In the genomic region with DNA sequence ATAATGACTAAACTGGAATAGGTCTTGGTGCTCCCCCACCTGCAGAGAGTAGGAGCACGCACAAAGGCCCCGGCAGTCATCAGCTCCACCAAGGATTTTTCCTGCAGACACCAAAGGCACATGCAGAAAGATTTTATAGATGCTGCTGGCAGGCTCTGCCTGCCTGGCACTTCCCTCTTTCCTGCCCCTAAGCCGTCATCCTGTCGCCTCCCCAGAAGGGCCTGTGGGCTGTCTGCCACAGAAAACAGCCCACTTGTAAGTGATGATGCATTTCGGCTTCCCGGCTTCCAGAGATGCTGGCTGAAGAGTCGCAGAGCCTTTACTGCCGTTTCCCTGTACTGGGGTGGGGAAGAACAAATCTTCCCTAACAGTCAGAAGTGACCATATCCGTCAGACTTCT, we compare ENCODE assay signal across 10 mouse cellular contexts.
DNase-seq lines count a peak whose midpoint lies in the region; ATAC-seq lines count a peak whose summit lies in the region.
"Had no signal": no experiment of that assay in that cellular context is flagged by ENCODE, and none has a peak within 500 bp of the region (broad histone marks: within the 10 kb centered on the region; RNA-seq: fewer than 3 reads in every experiment).

No protein-coding gene starts in this region.

- no peak overlapping the region for H3K4me2 ChIP-seq in heart, embryonic 14.5 days (ENCODE audit: low read length)
- no peak overlapping the region for H3K4me2 ChIP-seq in midbrain, embryonic 16.5 days (ENCODE audit: low read length)
- H3K4me2 ChIP-seq: stomach, embryonic 15.5 days had no signal

- H3K36me3 ChIP-seq in heart, embryonic 14.5 days (ENCODE audit: control insufficient read depth, insufficient read depth, low read length): 0 out of 2 replicates have a peak, but pooled peaks cover 6% of the 10 kb centered on the region
- no peaks in the 10 kb centered on the region; the same call in 1 of the 2 replicates for H3K36me3 ChIP-seq in midbrain, embryonic 16.5 days (ENCODE audit: control insufficient read depth, insufficient read depth, low read length)
- H3K36me3 ChIP-seq: stomach, embryonic 15.5 days had no signal

- H3K27ac ChIP-seq in heart, embryonic 14.5 days (replicated peaks in 1 of 2; ENCODE audit: control insufficient read depth in 1 of 2, insufficient read depth in 1 of 2, low read depth in 2 of 2, low read length in 2 of 2): no peak overlapping the region
- H3K27ac ChIP-seq in midbrain, embryonic 16.5 days (ENCODE audit: low read length): peak overlapping the region; percentile 80
- H3K27ac ChIP-seq: stomach, embryonic 15.5 days had no signal

- H3K9ac ChIP-seq in heart, embryonic 14.5 days (ENCODE audit: low read length): no peak overlapping the region
- H3K9ac ChIP-seq in midbrain, embryonic 16.5 days (ENCODE audit: low read depth, low read length): no peak overlapping the region
- H3K9ac ChIP-seq: stomach, embryonic 15.5 days had no signal

- no peak for DNase-seq in heart, adult 9 months (ENCODE audit: low spot score in 2 of 2)
- peak; percentile 66 to 70 for DNase-seq in cerebellum, postnatal 14 days
- peak; percentile 31 for DNase-seq in layer of hippocampus, adult 9-10 months (ENCODE audit: low spot score)
- DNase-seq in B cell, adult 2 months: no peak
- DNase-seq in urinary bladder, postnatal 25 days (ENCODE audit: low spot score): no peak
- no peak for DNase-seq in spleen, postnatal 4 days (ENCODE audit: low spot score in 2 of 2)

- H3K4me3 ChIP-seq in heart, embryonic 14.5 days (ENCODE audit: control insufficient read depth in 1 of 2, insufficient read depth in 1 of 2, low read depth in 1 of 2, low read length in 2 of 2): no peak overlapping the region
- no peak overlapping the region for H3K4me3 ChIP-seq in midbrain, embryonic 16.5 days (ENCODE audit: low read depth, low read length)
- H3K4me3 ChIP-seq: stomach, embryonic 15.5 days had no signal

- peaks cover 6 to 14% of the 10 kb centered on the region in 2 experiments; a peak in 1 of 4 replicates for H3K4me1 ChIP-seq in heart, embryonic 14.5 days (ENCODE audit: control insufficient read depth in 2 of 2, insufficient read depth in 2 of 2, low read length in 2 of 2)
- peaks cover 55% of the 10 kb centered on the region for H3K4me1 ChIP-seq in midbrain, embryonic 16.5 days (ENCODE audit: control insufficient read depth, insufficient read depth, low read length)
- H3K4me1 ChIP-seq: stomach, embryonic 15.5 days had no signal

- WGBS in heart, embryonic 14.5 days: 31% methylated on average over 9 of the region's 9 CpGs
- 57% methylated on average over 9 of the region's 9 CpGs for WGBS in midbrain, embryonic 16.5 days

- no peaks in the 10 kb centered on the region for H3K9me3 ChIP-seq in heart, embryonic 14.5 days (ENCODE audit: control insufficient read depth, low read length)
- H3K9me3 ChIP-seq in midbrain, embryonic 16.5 days (replicated peaks; ENCODE audit: control insufficient read depth, low read length, poor library complexity, severe bottlenecking): no peaks in the 10 kb centered on the region
- H3K9me3 ChIP-seq: stomach, embryonic 15.5 days had no signal

- peak; percentile 52; the same call in 1 of the 2 replicates for ATAC-seq in heart, embryonic 14.5 days (ENCODE audit: insufficient number of reproducible peaks, insufficient read depth, low FRiP score, low read depth)
- ATAC-seq in midbrain, embryonic 16.5 days: no peak

- no peaks in the 10 kb centered on the region for H3K27me3 ChIP-seq in heart, embryonic 14.5 days (ENCODE audit: control insufficient read depth, insufficient read depth, low read length)
- no peaks in the 10 kb centered on the region for H3K27me3 ChIP-seq in midbrain, embryonic 16.5 days (ENCODE audit: control insufficient read depth, insufficient read depth, low read depth, low read length)
- H3K27me3 ChIP-seq: CH12.LX; stomach, embryonic 15.5 days had no signal

Comparison
In these comparisons a context has a peak if more than half of its experiments do, and no peak if none do; other contexts are left out.
1. DNase-seq: peak in cerebellum, postnatal 14 days (2 of 2) and layer of hippocampus, adult 9-10 months (single experiment); none in heart, adult 9 months (0 of 2), B cell, adult 2 months (0 of 2), urinary bladder, postnatal 25 days (single experiment) and spleen, postnatal 4 days (0 of 2).